Mouse (Mus musculus) megakaryocyte, embryonic 14.5 days (primary cell): ENCODE results near the gene Lrmp.

Experiments used
- FLI1 ChIP-seq: IDR thresholded peaks from 2 replicates; pipeline ENCODE4 v1.6.1; 2012; ENCODE audit warnings: low read length, inconsistent platforms, mixed read lengths
- GATA1 ChIP-seq: IDR thresholded peaks from 3 replicates; pipeline ENCODE4 v1.6.1; 2012; ENCODE audit warnings: mixed read lengths, low read length, inconsistent platforms, borderline replicate concordance

DNA sequence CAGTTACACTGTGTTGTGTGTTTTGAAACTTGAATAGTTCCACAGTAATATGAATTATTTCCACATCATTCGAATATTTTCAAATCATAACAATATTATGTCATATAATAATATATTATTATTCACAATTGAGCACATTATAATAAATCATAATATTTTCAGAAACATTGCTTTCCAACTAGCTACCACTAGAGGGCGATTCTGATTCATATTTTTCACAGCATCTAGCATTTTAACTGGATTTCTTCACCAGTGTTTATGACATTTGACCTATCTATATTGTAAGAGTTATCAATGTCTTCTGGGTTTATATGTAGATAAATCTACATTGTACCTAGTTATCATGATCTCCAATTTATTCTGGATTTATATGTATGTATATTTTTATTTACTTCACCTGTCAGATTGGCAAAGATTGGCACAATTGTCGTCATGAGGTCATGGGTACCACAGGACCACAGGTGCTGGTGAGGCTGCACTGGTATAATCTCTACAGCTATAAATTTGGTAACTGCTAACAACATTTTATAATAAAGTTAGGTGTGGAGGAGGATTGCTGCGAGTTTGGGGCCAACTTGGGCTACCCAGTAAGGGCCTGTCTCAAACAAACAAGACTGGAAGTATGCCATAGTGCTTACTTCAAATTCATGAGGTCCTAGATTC, 26.9 kb upstream of the Lrmp start:
- no peak for TF ChIP-seq GATA1
- TF ChIP-seq FLI1: no peak
